Mouse (Mus musculus): ENCODE results near the gene Ube2g2. TPM values are rescaled to one million over a fixed set of nuclear protein-coding genes. Genes with fewer than 3 reads are reported as not detected.

Ube2g2 gene
- total RNA-seq (2021) (10 to 100 TPM; 50.0 to 55.0 TPM), polyA plus RNA-seq (2012; rRNA removed) (27.9 and 37.4 TPM in 2 replicates)
- long read RNA-seq, transcript Ube2g2-204 (6 exons, 2,031 nt), result major isoform, 76 of 84 reads
- long read RNA-seq, partial matches to known transcripts, result 2 of 84 reads
- long read RNA-seq, other reads (novel, unspliced or antisense), result 3 of 84 reads

DNA sequence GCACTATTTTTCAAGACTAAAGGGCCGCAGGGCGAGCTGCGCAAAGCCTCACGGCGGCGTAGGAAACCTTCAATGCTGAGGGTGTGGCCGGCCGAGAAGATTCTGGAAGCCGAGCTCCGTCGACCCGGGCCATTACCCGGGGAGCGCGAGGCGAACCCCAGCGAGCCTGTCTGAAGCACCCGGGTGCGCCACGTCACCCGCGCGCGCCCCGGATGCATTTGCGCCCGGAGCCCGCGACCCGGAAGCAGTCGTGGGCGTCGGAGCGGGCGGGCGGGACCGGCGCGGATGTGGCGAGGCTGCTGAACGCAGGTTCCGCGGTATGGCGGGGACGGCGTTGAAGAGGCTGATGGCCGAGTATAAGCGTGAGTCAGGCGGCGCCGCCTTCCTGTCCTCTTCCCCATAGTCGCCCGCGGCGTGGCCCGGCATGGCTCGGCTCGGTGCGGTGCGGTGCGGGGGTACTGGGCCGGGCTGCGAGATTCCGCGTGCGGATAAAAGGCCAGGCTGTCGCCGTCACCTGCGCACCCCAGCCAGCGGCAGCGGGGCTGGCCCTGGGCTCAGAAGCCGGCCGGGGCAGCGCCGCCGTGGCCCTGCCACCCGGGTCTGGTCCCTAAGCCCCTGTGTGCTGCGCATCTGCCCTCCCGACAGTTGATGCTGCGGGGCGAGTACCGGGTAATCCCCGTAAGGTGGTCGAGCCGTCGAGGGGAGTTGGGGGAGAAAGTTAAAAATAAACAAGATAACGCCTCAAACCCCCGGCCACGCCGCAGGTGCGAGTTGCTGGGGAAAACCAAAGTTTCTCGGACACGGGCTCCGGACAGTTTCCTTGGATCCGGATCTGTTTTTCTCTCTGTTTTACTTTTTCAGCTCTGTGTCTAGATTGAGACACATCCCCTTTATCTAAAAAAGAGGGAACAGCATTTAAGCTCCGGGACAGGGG is at the start of gene Ube2g2:
Gene Ube2g2, plus strand, starts transcription at position 221 of the 934 bp plus-strand sequence.
- peak; percentile 96 for DNase-seq

DNA sequence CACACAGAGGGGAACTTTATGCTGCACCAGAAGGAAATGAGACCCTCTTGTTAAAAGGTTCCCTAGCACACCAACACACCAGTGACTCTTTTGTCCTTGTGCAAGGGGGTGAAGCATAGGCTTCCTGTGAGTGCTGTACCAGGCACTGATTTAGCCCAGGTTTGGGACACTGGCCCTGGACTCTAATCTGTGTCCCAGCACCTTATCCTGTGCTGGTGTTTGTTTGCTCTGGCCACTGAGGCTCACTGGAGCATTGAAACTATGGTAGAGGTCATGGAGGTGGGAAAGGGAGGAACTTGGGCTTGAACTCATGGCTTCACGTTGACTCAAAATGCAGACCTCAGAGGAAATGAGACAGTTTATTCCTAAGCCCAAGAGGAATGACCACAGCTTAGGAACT is 48.9 kb upstream of the Ube2g2 start:
- DNase-seq, result no peak

DNA sequence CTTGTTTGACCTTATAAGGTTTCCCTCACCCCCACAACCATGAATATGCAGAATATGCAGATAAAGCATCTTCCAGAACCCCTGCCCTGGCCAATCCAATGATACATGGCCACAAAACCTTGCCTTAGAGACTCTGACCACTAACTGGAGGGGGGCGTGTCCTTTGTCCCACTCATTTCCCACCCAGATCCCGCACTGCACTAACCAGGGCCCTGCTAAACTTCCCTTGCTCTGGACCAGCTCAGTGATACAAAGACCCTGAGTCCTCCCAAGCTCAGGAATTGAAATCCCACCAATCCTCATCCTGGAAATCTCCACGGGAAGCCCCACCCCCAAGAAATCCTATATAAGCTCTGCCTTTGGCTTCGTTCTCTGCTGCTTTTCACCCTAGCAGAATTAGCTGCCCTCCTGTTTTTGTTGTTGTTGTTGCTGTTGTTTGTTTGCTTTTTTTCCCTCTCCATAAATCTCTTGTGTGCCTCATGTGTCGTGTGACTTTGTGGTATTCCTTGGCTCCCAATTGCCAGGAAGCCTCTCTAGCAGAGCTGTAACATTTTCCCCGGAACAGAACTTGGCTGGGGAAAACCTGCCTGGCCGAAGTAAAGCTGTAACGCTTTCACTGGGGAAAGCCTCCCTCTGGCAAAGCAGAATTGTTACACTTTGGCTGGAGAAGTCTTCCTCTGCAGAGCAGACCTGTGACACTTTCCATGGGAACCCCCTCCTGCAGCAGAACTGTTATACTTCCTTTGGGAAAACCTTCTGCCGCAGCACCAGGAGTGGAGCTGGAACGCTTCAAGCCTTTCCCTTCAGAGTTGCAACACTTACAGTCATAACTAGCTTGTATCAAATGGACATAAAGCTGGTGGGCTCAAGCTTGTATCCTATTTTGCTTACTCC is 41.8 kb upstream of the Ube2g2 start:
- DNase-seq, result no peak

DNA sequence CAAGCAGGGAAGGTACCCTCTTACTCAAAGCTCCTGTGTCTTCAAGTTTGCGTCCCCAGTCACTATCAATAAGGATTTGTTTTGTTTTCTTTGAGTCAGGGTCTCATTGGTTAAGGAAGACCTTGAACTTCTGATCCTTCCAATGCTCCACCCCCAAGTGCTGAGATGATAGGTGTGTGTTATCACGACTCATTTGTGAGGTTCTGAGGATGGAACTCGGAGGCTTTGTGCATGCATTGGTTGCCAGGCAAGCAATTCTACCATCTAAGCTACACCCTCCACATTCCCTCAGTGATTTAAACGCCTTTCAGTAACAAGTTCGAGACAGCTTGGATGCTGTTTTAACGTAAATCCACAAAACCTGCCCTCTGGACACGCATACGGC is 41.1 kb upstream of the Ube2g2 start:
- DNase-seq, result no peak

DNA sequence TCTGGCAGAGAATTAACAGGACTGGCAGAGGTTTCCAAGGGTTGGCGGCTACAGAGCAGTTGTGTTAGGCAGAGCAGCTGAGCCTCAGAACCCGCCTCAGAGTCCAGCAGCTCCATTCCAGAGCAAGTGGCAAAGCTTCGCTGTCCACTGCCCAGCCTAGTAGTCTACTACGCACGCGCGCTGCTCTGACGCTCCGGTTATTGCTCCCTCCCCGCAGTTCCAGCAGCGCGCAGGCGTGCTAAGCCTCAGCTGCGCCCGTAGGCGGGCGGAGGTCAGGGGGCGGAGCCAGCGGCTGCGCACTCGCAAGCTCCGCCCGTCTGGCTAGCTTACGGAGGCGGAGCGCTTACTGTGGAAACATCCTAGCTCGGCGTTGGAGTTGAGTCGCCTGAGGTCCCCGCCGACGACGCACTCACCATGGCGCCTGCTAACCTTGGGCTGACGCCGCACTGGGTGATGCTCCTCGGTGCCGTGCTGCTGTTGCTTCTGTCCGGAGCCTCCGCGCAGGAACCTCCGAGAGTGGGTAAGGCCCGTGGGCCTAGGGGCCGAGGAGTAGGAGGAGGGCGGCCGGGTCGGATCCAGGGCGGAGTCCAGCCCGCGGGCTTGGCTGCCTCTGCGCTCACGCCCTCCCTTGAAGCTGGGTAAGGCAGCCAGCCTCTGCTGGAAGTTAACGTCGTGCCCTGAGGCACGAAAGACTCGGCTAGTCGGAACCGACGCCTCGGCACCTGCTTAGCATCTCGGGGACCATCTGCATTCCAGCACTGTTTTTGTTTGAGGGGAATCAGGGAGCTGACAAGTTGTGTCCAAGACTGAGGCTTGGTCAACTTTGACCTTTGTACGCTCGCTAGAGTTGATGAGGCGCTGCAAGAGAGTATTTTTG is 40.4 kb upstream of the Ube2g2 start, which contains the start of gene Pttg1ip:
Gene Pttg1ip, plus strand, starts transcription at position 313 of the 877 bp plus-strand sequence.
- DNase-seq, result peak; percentile 98

DNA sequence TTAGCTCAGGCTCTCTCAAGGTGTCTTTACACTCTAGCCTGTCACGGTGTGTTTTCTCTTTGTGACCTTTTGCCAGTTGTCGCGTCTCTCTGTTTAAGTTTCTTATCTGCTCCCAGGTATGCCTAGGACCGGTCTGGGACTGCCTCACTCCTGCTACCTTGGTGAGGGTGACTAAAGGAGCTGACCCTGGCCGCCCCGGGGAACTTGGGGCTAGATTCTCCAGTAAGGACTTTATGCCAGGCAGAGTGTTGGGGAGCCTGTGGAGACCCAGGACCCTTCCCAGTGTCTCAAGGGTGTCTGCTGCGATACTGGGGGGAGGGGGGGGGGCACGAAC is 39.8 kb upstream of the Ube2g2 start:
- DNase-seq, result no peak

DNA sequence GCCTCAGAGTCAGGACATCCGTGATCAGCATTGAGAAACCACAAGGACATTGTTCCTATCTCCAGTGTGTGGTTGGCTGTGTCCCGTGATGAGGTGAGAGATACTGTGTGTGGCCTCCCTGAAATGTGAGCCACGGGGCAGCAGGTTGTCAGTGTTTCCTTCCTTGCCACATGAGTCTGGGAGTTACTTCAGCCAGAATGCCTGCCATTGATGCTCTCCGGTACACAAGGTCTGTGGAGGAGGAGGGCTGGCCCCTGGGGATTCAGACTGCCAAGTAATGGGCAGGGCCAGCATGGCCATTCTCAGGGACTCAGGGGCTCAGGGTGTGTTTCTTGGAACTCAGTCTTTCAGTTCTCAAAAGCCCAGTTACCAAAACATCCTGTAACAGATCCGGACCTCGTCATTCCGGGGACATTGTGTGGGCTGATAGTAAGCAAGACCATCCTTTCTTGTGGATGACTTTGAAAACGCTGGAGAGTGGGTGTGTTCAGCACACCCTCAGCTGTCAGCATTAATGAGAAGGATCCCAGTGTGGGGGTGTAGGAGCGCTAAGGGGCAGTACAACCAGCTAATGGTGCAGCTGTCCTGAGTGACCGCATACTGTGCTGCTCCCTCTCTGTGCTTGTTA is 38.2 kb upstream of the Ube2g2 start:
- DNase-seq, result peak; percentile 56

DNA sequence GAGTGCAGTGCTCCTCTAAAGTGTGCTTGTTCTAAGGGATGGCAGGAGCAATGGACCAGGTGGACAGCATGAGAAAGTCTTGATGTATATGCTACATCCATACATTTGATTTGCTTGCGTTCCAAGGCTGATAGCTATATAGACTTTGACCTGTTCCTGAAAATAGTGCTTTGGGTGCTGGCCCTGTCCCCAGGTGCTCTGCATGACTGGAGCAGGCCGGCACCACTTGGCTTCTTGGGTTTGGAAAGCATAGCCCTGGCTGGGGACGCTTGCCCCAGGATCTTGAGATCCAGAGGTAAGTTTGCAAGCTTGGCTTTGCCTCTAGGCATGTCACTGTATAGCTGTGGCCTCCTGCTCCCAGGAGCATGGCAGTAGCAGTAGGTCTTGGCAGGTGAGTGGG is 35.4 kb upstream of the Ube2g2 start:
- DNase-seq, result no peak

DNA sequence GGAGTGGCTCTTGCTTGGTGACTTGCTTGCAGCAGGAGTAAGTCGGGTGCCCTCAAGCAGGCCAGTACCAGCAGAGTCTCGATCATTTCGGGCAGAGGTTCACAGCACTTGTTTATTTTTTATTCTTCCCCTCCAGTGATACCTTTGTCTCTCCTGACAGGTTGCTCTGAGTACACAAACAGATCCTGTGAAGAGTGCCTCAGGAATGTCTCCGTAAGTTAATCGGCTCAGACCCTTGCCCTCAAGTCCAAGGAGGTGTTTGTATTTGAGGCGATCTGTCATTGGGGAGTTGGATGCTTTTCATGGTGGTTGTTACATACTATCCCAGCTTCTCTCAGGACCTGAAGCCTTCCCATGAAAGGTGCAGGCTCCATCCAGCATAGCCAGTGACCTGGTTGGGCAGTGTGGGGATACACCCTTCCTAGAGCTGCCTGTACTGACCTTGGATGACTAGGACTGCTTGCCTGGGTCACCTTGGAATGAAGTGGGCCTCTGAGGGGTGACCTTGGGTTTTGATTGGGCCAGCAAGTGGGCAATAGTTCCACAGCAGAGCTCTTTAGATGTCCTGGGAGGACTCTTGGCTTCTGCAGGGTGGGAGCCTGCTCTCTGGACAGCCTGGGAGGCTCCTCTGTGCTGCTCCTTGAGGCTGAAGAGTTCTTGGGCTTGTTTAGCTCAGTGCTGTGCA is 34.8 kb upstream of the Ube2g2 start:
- DNase-seq, result peak; percentile 59

DNA sequence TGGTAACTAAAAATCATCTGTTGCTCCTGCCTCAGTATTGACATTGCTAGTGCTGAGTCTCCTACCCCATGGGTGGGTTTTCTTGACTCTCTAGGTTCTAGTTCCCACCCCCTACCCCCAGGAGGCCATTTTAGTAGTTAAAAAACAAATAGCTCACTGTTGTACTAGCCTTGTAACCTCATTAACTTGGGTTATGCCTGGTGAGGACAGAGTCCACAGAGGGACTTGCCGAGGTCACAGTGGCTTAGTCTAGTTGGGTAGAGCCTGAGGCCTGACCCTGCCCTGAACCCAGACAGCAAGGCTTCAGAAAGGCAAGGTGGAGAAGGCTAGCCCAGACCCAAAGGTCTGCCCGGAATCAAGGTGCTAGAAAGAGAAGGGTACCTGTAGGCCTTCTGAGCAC is 34.0 kb upstream of the Ube2g2 start:
- DNase-seq, result no peak

DNA sequence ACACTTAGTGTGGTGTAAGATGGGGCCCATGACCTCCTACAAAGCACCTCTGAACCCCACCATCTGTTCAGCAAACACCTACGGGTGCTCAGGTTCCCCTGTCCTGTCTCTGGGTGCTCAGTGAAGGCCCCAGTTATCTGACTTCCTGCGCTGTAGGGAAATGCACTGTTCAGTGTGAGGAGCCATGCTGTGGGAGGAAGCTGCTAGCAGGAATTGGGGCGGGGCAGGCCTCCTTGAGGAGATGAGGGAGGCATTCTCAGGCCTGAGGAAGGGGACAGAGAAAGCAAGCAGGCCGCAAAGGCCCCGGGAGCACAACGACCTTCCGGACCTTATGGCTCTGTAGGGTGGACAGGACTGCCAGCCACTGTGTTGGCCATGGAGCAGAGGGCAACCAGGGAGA is 33.0 kb upstream of the Ube2g2 start:
- DNase-seq, result no peak

DNA sequence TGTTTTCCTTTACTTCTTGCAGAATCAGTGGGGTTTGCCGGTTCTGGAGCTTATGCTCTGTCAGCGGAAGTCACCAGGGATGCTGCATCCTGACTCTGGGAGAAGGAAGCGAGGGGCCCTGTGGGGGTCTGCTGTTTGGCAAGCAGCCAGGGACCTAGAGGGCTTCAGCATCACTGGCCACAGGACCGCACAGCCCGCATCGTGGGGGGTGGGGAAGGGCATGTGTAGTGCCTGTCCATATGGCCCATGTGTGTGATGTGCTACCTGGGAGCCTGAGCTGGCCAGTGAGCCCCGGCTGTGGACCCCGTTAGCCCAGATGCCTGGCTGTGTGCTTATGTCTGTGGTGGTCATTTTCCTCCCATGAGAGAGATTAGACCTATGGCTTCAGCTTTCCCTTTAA is 32.3 kb upstream of the Ube2g2 start:
- no peak for DNase-seq

DNA sequence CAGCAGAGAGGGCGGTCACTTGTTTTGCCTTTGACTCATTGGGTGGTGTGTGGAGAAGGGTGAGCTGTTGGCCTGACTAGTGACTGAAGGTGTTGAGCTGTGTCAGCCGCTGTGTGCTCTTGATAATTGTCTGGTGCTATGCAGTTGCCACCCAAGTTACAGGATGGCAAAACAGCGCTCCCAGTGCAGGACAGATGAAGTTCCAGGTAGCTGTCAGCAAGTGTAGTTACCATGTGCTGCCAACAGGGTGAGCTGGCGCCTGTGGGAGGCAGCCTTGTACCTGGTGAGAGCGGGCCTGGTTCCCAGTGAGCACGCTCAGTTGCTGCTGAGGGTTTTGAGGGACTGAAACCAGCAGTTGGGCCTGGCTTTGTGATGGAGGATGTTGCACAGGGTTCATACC is 31.3 kb upstream of the Ube2g2 start:
- peak; percentile 49 for DNase-seq

DNA sequence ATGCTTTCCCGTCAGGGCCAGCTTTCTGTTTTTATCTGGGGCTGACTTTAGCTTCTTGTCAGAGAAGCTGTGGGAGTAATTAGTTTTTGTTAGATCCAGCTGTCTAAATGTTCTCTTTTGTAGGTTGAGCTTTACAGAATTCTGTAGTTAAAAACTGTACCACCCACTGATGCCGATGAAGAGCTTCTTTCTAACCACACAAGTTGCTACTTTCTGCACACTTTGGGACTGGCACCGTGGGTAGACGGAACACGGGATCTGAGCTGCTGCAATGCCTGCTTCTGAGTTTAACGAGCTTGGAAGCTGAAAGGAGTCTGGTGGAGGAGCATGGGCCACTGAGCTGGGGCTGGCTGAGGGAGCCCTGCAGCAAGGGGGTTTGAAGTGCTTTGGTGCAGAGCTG is 30.5 kb upstream of the Ube2g2 start:
- no peak for DNase-seq

DNA sequence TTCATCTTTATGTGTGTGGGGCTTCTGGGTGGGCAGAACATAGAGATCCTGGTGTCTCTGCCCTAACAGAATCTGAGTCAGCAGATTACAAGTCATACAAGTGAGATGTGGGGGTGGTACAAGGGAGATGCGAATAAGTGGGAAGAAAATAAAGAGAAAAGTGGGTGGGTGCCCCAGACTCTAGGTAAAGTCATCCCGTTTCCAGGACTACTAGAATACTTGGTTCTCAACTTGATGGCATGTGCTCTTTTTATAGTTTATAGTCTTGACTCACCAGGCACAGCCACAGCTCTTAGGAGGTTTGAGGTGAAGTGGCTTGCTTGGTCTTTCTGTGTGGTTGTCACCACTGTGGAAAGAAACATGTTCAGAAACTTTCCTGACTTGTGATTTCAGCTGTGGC is 26.0 kb upstream of the Ube2g2 start:
- no peak for DNase-seq

DNA sequence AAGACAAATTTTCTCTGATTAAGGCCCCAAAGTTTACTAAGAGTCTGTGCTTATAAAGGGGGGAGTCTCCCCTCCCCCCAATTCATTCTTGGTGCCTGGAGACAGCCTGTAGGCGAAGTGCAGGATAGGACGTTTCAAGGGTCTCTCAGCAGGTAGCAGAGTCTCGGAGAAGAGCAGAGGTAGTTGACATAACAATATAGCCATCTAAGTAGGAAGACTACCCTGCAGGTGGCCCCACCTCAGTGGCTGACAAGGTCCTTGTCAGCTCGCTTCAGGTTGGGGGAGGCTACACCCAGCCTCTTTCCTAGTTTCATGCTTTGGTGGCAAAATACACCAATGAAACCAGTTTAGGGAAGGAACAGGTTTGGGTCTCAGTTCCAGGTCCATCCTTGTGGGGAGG is 19.1 kb upstream of the Ube2g2 start:
- DNase-seq, result no peak

DNA sequence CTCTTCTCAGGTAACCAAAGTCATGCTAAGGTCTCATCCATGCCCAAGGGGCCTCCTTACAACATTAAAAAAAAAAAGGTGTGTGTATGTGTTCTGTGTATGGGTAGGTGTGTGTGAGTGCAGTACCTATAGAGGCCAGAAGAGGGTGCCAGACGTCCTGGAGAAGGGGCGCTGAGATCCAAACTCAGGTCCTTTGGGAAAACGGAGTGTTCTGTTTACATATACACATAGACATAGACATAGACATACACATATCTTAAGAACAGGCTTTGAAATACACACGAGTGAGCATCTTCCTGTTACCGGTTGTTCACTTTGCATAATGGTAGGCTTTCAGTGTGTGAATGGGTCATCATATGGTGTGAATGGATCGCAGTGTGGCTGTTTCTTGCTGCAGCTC is 18.0 kb upstream of the Ube2g2 start:
- DNase-seq, result no peak

DNA sequence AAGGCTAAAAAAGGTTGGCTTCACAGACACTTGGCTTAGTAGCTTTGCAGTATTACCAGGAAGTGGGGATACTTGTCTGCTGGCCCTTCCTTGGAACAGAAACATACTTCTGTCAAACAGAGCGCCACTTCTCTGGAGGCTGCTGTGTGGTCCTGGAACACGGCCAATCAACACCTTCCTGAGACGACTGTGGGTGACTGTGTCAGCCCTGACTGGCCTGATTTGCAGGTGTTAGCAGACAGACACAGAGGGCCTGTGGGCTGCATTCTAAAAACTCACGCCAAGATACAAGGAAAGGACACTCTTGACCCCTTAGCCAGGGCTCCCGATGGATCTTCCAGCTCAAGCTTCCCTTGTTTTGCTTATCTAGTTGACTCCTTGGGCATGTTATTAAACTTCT is 17.1 kb upstream of the Ube2g2 start:
- no peak for DNase-seq

DNA sequence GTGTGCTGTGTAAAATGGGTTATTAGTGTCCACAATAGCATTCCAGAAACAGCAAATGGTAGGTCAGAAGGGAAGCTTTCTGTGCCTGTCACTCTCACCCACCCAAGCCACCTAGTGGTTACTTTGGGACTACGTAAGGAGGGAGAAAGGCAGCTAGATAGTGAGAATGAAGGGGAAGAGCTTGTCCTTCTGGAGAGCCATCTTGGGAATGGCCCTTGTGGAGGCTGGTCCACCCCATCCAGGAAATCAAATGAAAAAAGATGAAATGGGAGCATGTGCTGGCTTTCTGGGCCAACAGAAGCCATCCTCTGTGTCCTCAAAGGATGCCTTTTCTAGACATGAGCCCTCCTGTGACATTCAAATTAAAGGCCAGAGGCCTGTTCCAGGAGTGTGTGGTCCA is 16.7 kb upstream of the Ube2g2 start:
- no peak for DNase-seq

Data from adrenal gland, adult 2 months (tissue).